Mouse (Mus musculus) right cerebral cortex, adult 18-20 months (tissue): ENCODE measurements at regions not wholly inside any gene's neighbourhood (a gene's known extent, or its start where the extent isn't known, plus 50 kb on each side); places are given as distances from the start of the nearest gene placed in this dataset.
"Not testable (repeated sequence)": the region's sequence is repeated elsewhere in the genome, so short reads cannot be mapped to it uniquely, and the experiment has no call there.

Experiments used
- DNase-seq: peaks from one replicate; pipeline ENCODE4 v3.0.0; 2022; ENCODE audit warnings: mixed read lengths

DNA sequence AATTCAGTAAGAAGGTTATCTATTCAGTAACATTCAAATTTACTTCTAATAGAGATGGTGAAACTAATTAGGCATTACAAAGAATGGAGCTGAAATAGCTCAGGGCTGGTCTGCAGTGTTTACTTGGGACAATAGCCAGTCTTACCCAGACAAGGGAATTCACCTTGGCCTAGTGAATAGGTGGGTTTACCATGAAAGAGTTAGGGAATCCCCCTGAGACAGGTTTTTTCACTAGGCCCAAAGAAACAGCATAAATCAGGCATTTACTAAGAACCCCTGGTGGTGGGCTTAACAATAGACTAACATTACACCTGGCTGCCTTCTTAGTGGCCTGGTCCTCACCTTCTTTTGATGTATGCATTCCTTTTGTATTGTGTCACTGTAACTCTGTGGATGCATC is 430.9 kb upstream of the Tmem47 start:
- not testable (repeated sequence) for DNase-seq

DNA sequence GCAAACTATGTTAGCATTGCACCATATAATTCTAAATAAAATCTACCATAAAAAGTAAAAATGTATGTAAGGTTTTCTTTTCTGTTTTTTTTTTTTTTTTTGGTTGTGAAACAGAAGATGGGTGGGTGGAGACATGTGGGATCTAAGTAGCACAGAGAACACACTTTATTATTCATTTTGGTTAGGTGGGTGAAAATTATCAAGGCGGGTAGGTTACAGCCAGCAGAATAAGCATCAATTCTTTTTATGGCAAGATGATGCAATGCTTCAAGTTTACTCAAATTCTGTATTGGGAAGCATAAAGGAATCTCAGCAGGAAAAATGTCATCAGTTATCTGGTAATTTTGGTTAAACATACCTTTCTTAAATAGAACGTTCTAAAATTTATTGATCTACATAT is 405.9 kb upstream of the Tmem47 start:
- peak; percentile 1 for DNase-seq
